Mouse (Mus musculus): ENCODE data around the gene Serpina1a.
"Not testable (repeated sequence)": the region's sequence is repeated elsewhere in the genome, so short reads cannot be mapped to it uniquely, and the experiment has no call there.

GRCm38 (mm10) chr12:103907746-103908145 is 44.4 kb upstream of the Serpina1a start:
- TF ChIP-seq CTCF (IDR thresholded peaks at IDR 0.05; ENCODE audit: control insufficient read depth, insufficient read depth, insufficient replicate concordance, low read depth, low read length); POLR2A (IDR thresholded peaks at IDR 0.05; ENCODE audit: control insufficient read depth, low read depth, low read length): not testable (repeated sequence)

Data from testis, adult 2 months (tissue).